Comparison of ENCODE assay signal across 9 mouse cellular contexts in the genomic region with DNA sequence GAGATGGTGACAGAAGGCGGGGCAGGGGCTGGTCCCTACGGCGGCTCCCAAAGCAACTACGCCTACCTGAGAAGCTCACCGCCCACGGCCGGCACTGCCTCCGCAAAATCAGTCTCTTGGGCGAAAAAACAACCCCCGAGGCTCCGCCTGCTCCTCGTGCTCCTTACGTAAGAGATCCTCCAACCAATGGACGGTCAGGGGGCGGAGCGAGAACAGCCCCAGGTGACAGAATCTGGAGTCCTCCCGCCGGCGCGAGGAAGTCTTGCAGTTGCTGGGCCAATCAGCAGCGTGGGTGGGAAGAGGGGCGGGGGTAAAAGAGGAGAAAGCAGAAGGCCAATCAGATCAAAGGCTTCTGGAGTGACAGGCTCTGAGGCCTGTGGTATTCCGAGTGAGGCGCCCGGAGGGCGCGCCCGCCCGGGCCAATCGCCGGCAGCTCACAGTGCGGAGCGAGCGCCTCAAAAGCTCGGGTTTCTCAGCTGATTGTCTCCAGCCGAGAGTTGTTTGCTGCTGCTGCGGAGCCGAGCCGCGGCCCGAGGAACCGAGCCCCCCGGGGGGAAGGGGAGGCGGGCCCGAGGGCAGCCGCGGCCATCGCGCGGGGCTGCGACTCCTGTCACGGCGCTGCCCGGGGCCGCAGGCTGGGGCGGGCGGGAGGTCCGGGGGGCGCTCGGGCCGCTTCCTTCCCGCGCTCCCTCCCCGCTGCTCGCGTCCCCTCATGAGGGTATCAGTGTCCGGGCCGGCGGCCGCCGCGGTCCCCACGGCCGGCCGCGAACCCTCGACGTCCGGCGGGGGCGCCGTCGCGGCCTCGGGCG. TPM values are rescaled to one million over a fixed set of nuclear protein-coding genes. Genes with fewer than 3 reads are reported as not detected.
DNase-seq lines count a peak whose midpoint lies in the region; ATAC-seq and TF ChIP-seq lines count a peak whose summit lies in the region.
"Had no signal": no experiment of that assay in that cellular context is flagged by ENCODE, and none has a peak within 500 bp of the region (broad histone marks: within the 10 kb centered on the region; RNA-seq: fewer than 3 reads in every experiment).

A gene (plus strand): TSS at position 437 of the 809 bp plus-strand sequence.

- peak within 1 kb of the TSS; percentile 89 for H3K9ac ChIP-seq in limb, embryonic 12.5 days (replicated peaks)
- peak within 1 kb of the TSS; percentile 85 for H3K9ac ChIP-seq in midbrain, embryonic 14.5 days (replicated peaks; ENCODE audit: low read length)

- TF ChIP-seq POLR2A in embryonic fibroblast, embryonic 13.5 days (IDR thresholded peaks at IDR 0.05; ENCODE audit: low read depth, low read length): peak; percentile 73

- H3K4me3 ChIP-seq in embryonic fibroblast, embryonic 13.5 days (ENCODE audit: insufficient read depth, low read length): peak within 1 kb of the TSS; percentile 74
- H3K4me3 ChIP-seq in limb, embryonic 12.5 days (replicated peaks): peak within 1 kb of the TSS; percentile 73
- H3K4me3 ChIP-seq in midbrain, embryonic 14.5 days (replicated peaks; ENCODE audit: low read depth, low read length): peak within 1 kb of the TSS; percentile 73

- ATAC-seq in limb, embryonic 12.5 days (ENCODE audit: insufficient number of reproducible peaks, insufficient read depth, low FRiP score, low TSS enrichment, low read depth): peak; percentile 99
- peak; percentile 97 for ATAC-seq in midbrain, embryonic 14.5 days (ENCODE audit: low FRiP score, low TSS enrichment)

- H3K9me3 ChIP-seq in limb, embryonic 12.5 days: no peaks in the 10 kb centered on the region
- no peaks in the 10 kb centered on the region for H3K9me3 ChIP-seq in midbrain, embryonic 14.5 days (ENCODE audit: control insufficient read depth, low read length)

- peak within 1 kb of the TSS; percentile 85 for H3K4me2 ChIP-seq in limb, embryonic 12.5 days
- H3K4me2 ChIP-seq in midbrain, embryonic 14.5 days (ENCODE audit: low read length): peak within 1 kb of the TSS; percentile 72

- WGBS in limb, embryonic 12.5 days: under 1% methylated on average over 69 of the region's 86 CpGs
- WGBS in midbrain, embryonic 14.5 days: under 1% methylated on average over 84 of the region's 86 CpGs

- H3K36me3 ChIP-seq in limb, embryonic 12.5 days: no peaks in the 10 kb centered on the region
- no peaks in the 10 kb centered on the region for H3K36me3 ChIP-seq in midbrain, embryonic 14.5 days (ENCODE audit: control insufficient read depth, insufficient read depth, low read length)

- H3K27ac ChIP-seq in embryonic fibroblast, embryonic 13.5 days (ENCODE audit: insufficient read depth, low read length): no peak within 1 kb of the TSS
- H3K27ac ChIP-seq in limb, embryonic 12.5 days: peak within 1 kb of the TSS; percentile 96
- peak within 1 kb of the TSS; percentile 95 for H3K27ac ChIP-seq in midbrain, embryonic 14.5 days (replicated peaks; ENCODE audit: low read depth, low read length)

- no peak for TF ChIP-seq CTCF in embryonic fibroblast, embryonic 13.5 days (IDR thresholded peaks at IDR 0.05; ENCODE audit: borderline replicate concordance, insufficient read depth, low read length)

- H3K4me1 ChIP-seq in embryonic fibroblast, embryonic 13.5 days (ENCODE audit: control insufficient read depth, insufficient read depth, low read length): no peaks in the 10 kb centered on the region
- H3K4me1 ChIP-seq in limb, embryonic 12.5 days (replicated peaks): no peaks in the 10 kb centered on the region; the same call in 1 of the 2 replicates
- H3K4me1 ChIP-seq in midbrain, embryonic 14.5 days (ENCODE audit: control insufficient read depth, insufficient read depth, low read length): peaks cover 14% of the 10 kb centered on the region

- peak; percentile 99 for DNase-seq in 416B (ENCODE audit: low read depth)
- peak; percentile 100 for DNase-seq in brain, adult 2 months (ENCODE audit: low read depth, low spot score)
- peak; percentile 99 for DNase-seq in heart, adult 8-10 months (ENCODE audit: low spot score)
- peak; percentile 99 to 100 for DNase-seq in kidney, adult 8-10 months
- peak; percentile 100 for DNase-seq in midbrain, embryonic 14.5 days
- peak; percentile 88 for DNase-seq in spleen, adult 12 weeks (ENCODE audit: low spot score)

- no peaks in the 10 kb centered on the region for H3K27me3 ChIP-seq in limb, embryonic 12.5 days
- H3K27me3 ChIP-seq in midbrain, embryonic 14.5 days (ENCODE audit: control insufficient read depth, insufficient read depth, low read length): no peaks in the 10 kb centered on the region

RNA-seq across cellular contexts. Expression of the gene that starts here (rescaled TPM):
- polyA plus RNA-seq in embryonic fibroblast, embryonic 13.5 days (2011; ENCODE audit: insufficient read length, low read depth, missing spikeins): 2.1 and 4.9 TPM in 2 replicates
- 10 to 100 TPM in 1 of 4 experiments, 1 to 10 TPM in 3; 5.8 to 10.7 (median 6.6) TPM for total RNA-seq in heart, adult 8-10 months (2022)
- 4.2 and 5.1 TPM in 2 replicates for polyA plus RNA-seq in limb, embryonic 12.5 days (2016; fragmentation: Nextera tagmentation; extraction: Ambion mirVana)
- polyA plus RNA-seq in midbrain, embryonic 14.5 days (2014; fragmentation: Nextera tagmentation; extraction: Ambion mirVana): 20.8 and 21.1 TPM in 2 replicates
- total RNA-seq: MEL had no signal
